Mouse (Mus musculus) hindbrain, embryonic 12.5 days (tissue): ENCODE results near the gene 1110008L16Rik. TPM values are rescaled to one million over a fixed set of nuclear protein-coding genes. Genes with fewer than 3 reads are reported as not detected.

Experiments used
- ATAC-seq: fragments of 200-750 bp; cut with Nextera tagmentation; 2 replicates; pipeline ENCODE4 v1.8.0; 2017; ENCODE audit warnings: moderate TSS enrichment; ENCODE audit not compliant: low FRiP score
- H3K27ac ChIP-seq: fragments of 300-500 bp; sonication (generic); 2 replicates; pipeline ENCODE4 v1.5.1; 2016; ENCODE audit warnings: mild to moderate bottlenecking
- H3K27me3 ChIP-seq: fragments of 300-500 bp; sonication (generic); 2 replicates; pipeline ENCODE4 v1.6.1; 2016; ENCODE audit warnings: mild to moderate bottlenecking
- H3K36me3 ChIP-seq: fragments of 300-500 bp; sonication (generic); 2 replicates; pipeline ENCODE4 v1.6.1; 2016; ENCODE audit warnings: mild to moderate bottlenecking
- H3K4me1 ChIP-seq: fragments of 300-500 bp; sonication (generic); 2 replicates; pipeline ENCODE4 v1.6.1; 2016
- H3K4me2 ChIP-seq: fragments of 300-500 bp; sonication (generic); replicated peaks from 2 replicates; pipeline ENCODE4 v1.6.1; 2016; ENCODE audit warnings: mild to moderate bottlenecking
- H3K4me3 ChIP-seq: fragments of 300-500 bp; sonication (generic); 2 replicates; pipeline ENCODE4 v1.5.1; 2016; ENCODE audit warnings: mild to moderate bottlenecking
- H3K9ac ChIP-seq: fragments of 300-500 bp; sonication (generic); 2 replicates; pipeline ENCODE4 v1.6.1; 2016; ENCODE audit warnings: mild to moderate bottlenecking, moderate library complexity
- H3K9me3 ChIP-seq: fragments of 300-500 bp; sonication (generic); replicated peaks from 2 replicates; pipeline ENCODE4 v1.6.1; 2016; ENCODE audit warnings: mild to moderate bottlenecking
- WGBS: fragments of 180-500 bp; shearing (Covaris S2); methylation state at CpG from one replicate; pipeline ENCODE4 v1.1.7; 2016; 5-methylcytosine and 5-hydroxymethylcytosine counted together
- polyA plus RNA-seq: library from polyadenylated mRNA; unstranded; fragments of >200 nt; fragmentation: Nextera tagmentation; extraction: Ambion mirVana; gene quantifications from 2 replicates; pipeline ENCODE4 v1.2.1, GENCODE M21; 2016

Gene 1110008L16Rik
- polyA plus RNA-seq, 1 experiment from 2014 or later: 12.0 TPM

DNA sequence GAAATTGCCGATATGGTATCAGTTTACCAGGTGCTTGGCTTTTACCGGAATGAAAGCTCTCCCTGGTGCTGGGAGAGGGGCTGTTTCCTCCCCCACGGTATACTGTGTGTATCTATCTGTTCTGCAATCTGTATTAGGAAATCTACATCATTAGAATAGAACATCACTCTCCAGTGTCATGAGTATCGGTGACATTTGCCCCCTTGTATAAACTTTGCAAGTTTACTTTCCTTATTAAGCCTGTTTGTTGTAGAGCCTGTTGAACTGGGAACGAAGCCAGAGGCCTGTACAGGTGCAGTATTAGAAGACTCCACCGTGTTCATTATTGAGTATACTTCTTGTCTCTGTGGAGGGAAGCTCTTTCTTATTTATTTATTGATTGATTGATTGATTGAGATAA is 54.0 kb downstream of the 1110008L16Rik start:
- H3K27ac ChIP-seq: no peak overlapping the region
- no peak overlapping the region for H3K9ac ChIP-seq
- no peaks in the 10 kb centered on the region for H3K27me3 ChIP-seq
- ATAC-seq: no peak
- H3K4me1 ChIP-seq: no peaks in the 10 kb centered on the region
- no peaks in the 10 kb centered on the region for H3K9me3 ChIP-seq
- H3K4me3 ChIP-seq: no peak overlapping the region
- H3K4me2 ChIP-seq: no peak overlapping the region
- no peaks in the 10 kb centered on the region for H3K36me3 ChIP-seq
- 77% methylated on average over 6 of the region's 6 CpGs for WGBS

- Histone ChIP-seq H3K36me3 (no peaks in the 10 kb centered on the region), H3K9ac (no peak overlapping the region)
- peak; percentile 71 for ATAC-seq
Observed at GRCm38 (mm10) chr12:55354904-55355303, 55.5 kb downstream of the 1110008L16Rik start.

GRCm38 (mm10) chr12:55357303-55357702 is 57.9 kb downstream of the 1110008L16Rik start:
- Histone ChIP-seq H3K36me3 (no peaks in the 10 kb centered on the region), H3K9ac (no peak overlapping the region), H3K4me1 (no peaks in the 10 kb centered on the region), H3K27ac (no peak overlapping the region), H3K4me2 (no peak overlapping the region), H3K27me3 (no peaks in the 10 kb centered on the region), H3K4me3 (no peak overlapping the region), H3K9me3 (no peaks in the 10 kb centered on the region)
- ATAC-seq: no peak
- 67% methylated on average over 1 of the region's 1 CpGs for WGBS

More at GRCm38 (mm10) chr12:55354904-55355303, 55.5 kb downstream of the 1110008L16Rik start:
- Histone ChIP-seq H3K4me3 (no peak overlapping the region), H3K27ac (no peak overlapping the region), H3K4me1 (no peaks in the 10 kb centered on the region), H3K27me3 (no peaks in the 10 kb centered on the region), H3K9me3 (no peaks in the 10 kb centered on the region), H3K4me2 (no peak overlapping the region)
- WGBS: 61% methylated on average over 4 of the region's 4 CpGs

DNA sequence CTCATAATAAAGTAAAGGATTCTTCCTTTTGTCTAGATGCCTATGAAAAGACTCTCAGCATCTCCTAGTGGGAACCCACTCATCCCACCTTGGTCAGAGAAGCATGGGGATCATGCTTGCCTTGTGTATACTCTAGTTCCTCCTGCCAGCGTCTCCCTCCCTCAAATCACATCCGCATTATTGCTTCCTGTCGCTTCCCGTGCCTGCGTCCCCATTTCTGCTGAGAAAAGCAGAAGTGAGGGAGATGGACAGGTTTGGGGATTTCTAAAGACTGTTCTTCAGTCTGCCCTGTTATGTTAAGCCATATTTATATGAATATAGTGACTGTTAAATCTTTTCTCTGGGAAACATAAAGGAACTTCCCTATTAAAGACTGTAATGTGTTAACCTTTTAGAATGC is 61.6 kb downstream of the 1110008L16Rik start:
- H3K4me2 ChIP-seq: no peak overlapping the region
- no peak for ATAC-seq
- H3K9me3 ChIP-seq: no peaks in the 10 kb centered on the region
- no peak overlapping the region for H3K9ac ChIP-seq
- no peaks in the 10 kb centered on the region for H3K27me3 ChIP-seq
- no peaks in the 10 kb centered on the region for H3K4me1 ChIP-seq
- no peaks in the 10 kb centered on the region for H3K36me3 ChIP-seq
- 88% methylated on average over 5 of the region's 5 CpGs for WGBS
- H3K27ac ChIP-seq: no peak overlapping the region
- no peak overlapping the region for H3K4me3 ChIP-seq

- H3K4me3 ChIP-seq: no peak overlapping the region
- no peaks in the 10 kb centered on the region for H3K36me3 ChIP-seq
- no peak for ATAC-seq
- no peaks in the 10 kb centered on the region for H3K27me3 ChIP-seq
- H3K9me3 ChIP-seq: no peaks in the 10 kb centered on the region
- no peaks in the 10 kb centered on the region for H3K4me1 ChIP-seq
- WGBS: 82% methylated on average over 2 of the region's 2 CpGs
- H3K4me2 ChIP-seq: no peak overlapping the region
- no peak overlapping the region for H3K27ac ChIP-seq
- no peak overlapping the region for H3K9ac ChIP-seq
Observed at GRCm38 (mm10) chr12:55365083-55365482, 65.7 kb downstream of the 1110008L16Rik start.

DNA sequence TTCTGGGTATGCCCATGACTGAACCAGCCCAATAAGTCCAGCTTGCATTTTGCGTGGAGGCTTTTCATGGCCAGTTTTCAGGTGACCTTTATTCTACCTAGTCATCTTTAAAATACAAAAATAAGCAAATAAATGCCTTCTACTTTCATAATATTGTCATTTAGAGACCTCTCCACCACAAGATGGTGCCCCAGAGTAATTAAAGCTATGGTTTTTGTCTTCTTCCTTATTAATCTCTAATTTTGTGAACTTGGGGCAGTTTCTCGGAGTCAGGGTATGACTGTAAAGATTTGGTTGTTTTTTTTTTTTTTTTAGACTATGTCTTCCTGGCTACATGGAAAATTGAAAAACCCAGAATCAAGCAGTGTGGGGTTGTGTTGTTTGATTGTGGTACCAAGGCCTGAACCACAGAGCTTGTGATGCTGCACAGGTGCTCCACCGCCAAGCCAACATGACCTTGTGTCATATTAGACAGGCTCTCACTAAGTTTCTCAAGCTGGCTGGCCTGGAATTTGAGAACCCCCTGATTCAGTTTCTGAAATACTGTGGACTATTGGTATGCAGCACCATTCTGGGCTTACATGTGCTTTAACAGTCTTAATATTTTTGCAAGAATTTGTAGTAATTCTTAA is 73.2 kb downstream of the 1110008L16Rik start:
- no peak overlapping the region for H3K27ac ChIP-seq
- H3K9me3 ChIP-seq: no peaks in the 10 kb centered on the region
- H3K4me3 ChIP-seq: no peak overlapping the region
- no peak overlapping the region for H3K9ac ChIP-seq
- H3K4me2 ChIP-seq: no peak overlapping the region
- 92% methylated on average over 3 of the region's 3 CpGs for WGBS
- no peaks in the 10 kb centered on the region for H3K27me3 ChIP-seq
- ATAC-seq: no peak
- no peaks in the 10 kb centered on the region for H3K4me1 ChIP-seq
- H3K36me3 ChIP-seq: no peaks in the 10 kb centered on the region

GRCm38 (mm10) chr12:55376956-55377609 is 77.7 kb downstream of the 1110008L16Rik start:
- 89% methylated on average over 16 of the region's 16 CpGs for WGBS
- no peak for ATAC-seq

DNA sequence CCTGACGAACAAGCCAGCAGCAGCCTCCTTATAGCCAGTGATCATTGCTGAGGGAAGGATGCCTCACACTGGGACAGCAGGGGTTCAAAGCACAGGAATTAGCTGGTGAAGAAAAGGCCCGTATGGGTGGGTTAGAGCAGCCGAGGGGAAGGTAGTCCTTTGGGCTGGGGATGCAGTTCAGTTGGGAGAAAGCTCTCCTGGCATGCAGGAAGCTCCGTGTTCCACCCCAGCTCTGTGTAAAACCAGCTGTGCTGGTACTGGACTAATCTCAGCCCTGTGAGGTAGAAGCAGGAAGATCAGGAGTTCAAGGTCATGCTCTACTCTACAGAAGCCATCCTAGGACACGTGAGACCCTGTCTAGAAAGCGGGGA is 78.2 kb downstream of the 1110008L16Rik start:
- Histone ChIP-seq H3K27me3 (no peaks in the 10 kb centered on the region), H3K9ac (no peak overlapping the region), H3K4me2 (no peak overlapping the region), H3K9me3 (no peaks in the 10 kb centered on the region), H3K4me1 (no peaks in the 10 kb centered on the region), H3K4me3 (no peak overlapping the region), H3K36me3 (peaks cover 3% of the 10 kb centered on the region; the same call in 1 of the 2 replicates), H3K27ac (no peak overlapping the region)
- ATAC-seq: no peak
- 70% methylated on average over 6 of the region's 6 CpGs for WGBS

More at GRCm38 (mm10) chr12:55376956-55377609, 77.7 kb downstream of the 1110008L16Rik start:
- Histone ChIP-seq H3K27ac (no peak overlapping the region), H3K36me3 (no peaks in the 10 kb centered on the region), H3K27me3 (no peaks in the 10 kb centered on the region), H3K4me1 (no peaks in the 10 kb centered on the region), H3K9me3 (no peaks in the 10 kb centered on the region), H3K4me2 (no peak overlapping the region), H3K9ac (no peak overlapping the region), H3K4me3 (no peak overlapping the region)

DNA sequence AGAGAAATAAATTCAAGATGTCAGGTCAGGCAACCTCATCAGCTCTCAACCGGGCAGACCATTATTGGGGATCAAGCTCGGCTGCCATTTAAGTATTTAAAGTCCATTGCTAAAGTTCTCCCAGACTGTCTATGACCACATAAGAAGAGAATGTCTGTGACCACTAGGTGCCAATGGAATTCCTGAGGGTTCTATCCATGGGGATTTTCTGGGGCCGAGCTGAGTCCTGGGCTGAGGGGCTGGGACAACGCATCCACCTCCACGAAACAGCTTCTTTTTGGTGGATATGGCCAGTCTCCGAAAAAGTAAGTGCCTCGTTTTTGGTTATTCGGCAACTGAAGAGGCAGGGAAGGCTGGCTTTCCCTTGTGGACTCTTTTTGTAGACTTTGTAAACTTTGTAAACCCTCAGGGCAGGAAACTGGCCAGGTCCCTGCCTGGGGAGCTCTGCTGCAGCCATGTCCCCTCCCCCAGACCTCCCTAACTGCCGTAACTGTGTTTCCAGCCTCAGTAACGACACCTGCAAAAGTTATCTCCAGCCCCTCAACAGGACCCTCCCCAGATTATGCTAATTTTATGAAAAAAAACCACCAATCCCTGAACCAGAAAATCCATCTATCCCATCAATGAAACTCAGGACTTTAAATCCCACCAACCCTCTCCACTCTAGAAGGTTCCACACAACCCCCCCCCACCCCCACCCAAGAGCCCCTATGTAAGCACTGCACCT is 84.8 kb downstream of the 1110008L16Rik start, which contains the start of gene Psma6:
Gene Psma6 (plus strand): TSS at position 200 of the 727 bp plus-strand sequence.
- no peak within 1 kb of the TSS for H3K9ac ChIP-seq
- no peaks in the 10 kb centered on the region for H3K9me3 ChIP-seq
- H3K27ac ChIP-seq: no peak within 1 kb of the TSS
- no peak within 1 kb of the TSS for H3K4me3 ChIP-seq
- no peak for ATAC-seq
- peaks cover 5% of the 10 kb centered on the region; the same call in 1 of the 2 replicates for H3K36me3 ChIP-seq
- no peaks in the 10 kb centered on the region for H3K27me3 ChIP-seq
- H3K4me2 ChIP-seq: no peak within 1 kb of the TSS
- 80% methylated on average over 10 of the region's 10 CpGs for WGBS
- no peaks in the 10 kb centered on the region for H3K4me1 ChIP-seq

- Histone ChIP-seq H3K36me3 (peaks cover 5% of the 10 kb centered on the region; the same call in 1 of the 2 replicates), H3K27me3 (no peaks in the 10 kb centered on the region), H3K9ac (no peak overlapping the region), H3K9me3 (no peaks in the 10 kb centered on the region), H3K27ac (no peak overlapping the region), H3K4me3 (no peak overlapping the region), H3K4me1 (no peaks in the 10 kb centered on the region), H3K4me2 (no peak overlapping the region)
- no peak for ATAC-seq
- 93% methylated on average over 3 of the region's 3 CpGs for WGBS
Observed at GRCm38 (mm10) chr12:55384826-55385225, 85.4 kb downstream of the 1110008L16Rik start.

DNA sequence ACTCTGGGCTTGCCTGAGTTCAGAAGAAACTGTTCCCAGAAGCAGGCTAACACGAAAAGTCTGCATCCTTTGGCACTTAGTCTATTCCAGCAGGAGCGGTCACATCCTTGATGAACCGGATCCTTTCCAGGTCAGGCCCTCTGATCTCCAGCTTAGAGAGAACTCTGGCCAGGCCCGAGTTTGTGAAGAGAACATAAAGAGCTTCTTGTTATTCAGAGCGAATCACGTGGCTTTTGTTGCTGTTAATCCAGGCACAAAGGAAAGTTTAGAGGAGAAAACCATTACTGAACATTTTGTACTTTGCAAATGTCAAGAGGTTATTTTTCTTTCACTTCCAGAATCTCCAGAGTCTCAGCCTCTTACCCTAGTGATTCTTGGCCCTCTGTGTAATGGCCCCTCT is 86.6 kb downstream of the 1110008L16Rik start:
- H3K9me3 ChIP-seq: no peaks in the 10 kb centered on the region
- WGBS: 21% methylated on average over 6 of the region's 6 CpGs
- no peak for ATAC-seq
- H3K4me3 ChIP-seq: no peak overlapping the region
- no peaks in the 10 kb centered on the region for H3K27me3 ChIP-seq
- no peak overlapping the region for H3K27ac ChIP-seq
- no peak overlapping the region for H3K4me2 ChIP-seq
- H3K4me1 ChIP-seq: no peaks in the 10 kb centered on the region
- peaks cover 5% of the 10 kb centered on the region; the same call in 1 of the 2 replicates for H3K36me3 ChIP-seq
- H3K9ac ChIP-seq: no peak overlapping the region

DNA sequence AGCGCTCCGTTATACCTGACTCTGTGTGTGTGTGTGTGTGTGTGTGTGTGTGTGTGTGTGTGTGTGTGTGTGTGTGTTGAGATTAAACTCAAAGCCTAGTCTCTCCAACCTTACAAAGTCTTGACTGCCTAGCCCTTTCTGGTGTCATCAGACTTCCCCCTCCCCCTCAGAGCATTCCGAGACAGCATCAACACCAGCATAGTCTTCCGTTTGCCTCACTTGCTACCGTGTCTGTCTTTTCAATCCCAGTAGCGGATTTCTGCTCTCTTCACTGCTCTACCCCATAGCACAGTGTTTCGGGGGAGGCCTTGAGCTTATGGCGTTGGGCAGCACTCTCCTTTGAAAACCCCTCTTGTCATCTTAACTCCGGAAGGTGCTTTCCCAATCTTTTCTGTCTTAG is 87.1 kb downstream of the 1110008L16Rik start:
- Histone ChIP-seq H3K4me2 (no peak overlapping the region), H3K9me3 (no peaks in the 10 kb centered on the region), H3K4me3 (no peak overlapping the region), H3K27me3 (no peaks in the 10 kb centered on the region), H3K9ac (no peak overlapping the region), H3K36me3 (peaks cover 5% of the 10 kb centered on the region; the same call in 1 of the 2 replicates), H3K27ac (no peak overlapping the region), H3K4me1 (no peaks in the 10 kb centered on the region)
- ATAC-seq: no peak
- 72% methylated on average over 9 of the region's 9 CpGs for WGBS
